Mouse (Mus musculus): ENCODE data around the gene Dcun1d2. TPM values are rescaled to one million over a fixed set of nuclear protein-coding genes. Genes with fewer than 3 reads are reported as not detected.
"Not testable (repeated sequence)": the region's sequence is repeated elsewhere in the genome, so short reads cannot be mapped to it uniquely, and the experiment has no call there.

Dcun1d2 gene
- 14.5 TPM in 2 replicates for polyA plus RNA-seq (2015; fragmentation: Nextera tagmentation; extraction: Ambion mirVana)

DNA sequence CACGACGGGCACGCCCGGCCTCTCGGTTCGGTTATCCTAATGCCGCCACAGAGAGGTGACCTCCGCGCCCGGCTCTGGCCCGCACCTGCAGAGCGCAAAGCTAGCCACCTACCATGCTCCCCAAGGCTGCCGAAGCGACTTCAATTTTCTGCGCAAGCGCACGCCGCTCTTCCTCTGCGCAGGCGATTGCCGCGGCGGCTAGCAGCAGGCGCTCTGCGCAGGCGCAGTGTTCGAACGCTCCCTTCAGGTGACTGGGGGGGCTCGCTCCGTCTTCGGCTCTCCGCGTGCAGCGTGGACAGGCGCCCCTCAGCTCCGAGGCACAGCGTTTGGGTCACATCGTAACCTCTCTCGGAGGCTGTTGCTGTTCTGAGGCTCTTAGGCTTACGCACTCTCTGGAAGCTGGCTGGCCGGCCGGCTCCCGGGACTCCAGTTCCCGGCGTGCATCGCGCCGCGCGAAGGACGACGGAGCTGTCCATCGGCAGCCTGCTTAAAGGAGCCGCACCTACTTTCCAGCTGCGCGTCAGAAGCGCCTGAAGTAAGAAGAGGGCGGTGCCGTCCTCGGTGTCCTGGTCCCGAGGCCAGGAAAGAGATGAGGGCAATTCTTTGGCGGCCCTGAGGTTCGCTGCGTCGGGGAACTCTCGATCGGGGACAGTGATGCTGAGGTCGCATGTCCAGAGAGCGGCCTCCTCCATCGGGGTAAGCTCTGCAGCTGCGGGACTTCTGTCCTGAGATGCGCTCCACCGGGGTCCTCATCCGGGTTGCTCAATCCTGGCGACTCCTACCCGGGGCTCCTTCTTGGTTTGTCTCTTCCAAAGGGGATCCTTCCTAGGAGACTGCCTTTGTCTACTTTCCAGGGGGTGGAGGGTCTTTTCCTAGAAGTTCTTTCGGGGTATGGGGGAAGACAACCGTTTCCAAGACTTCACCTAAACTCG, at the start of gene Dcun1d2, which contains the start of gene Tmco3:
Dcun1d2 (minus strand) TSS at position 440 of the 932 bp plus-strand sequence.
Tmco3 (plus strand) TSS at position 499 of the 932 bp plus-strand sequence.
- ATAC-seq (peak; percentile 90), DNase-seq (ENCODE audit: low spot score) (peak; percentile 98)
- Histone ChIP-seq H3K27ac (ENCODE audit: low read length) (peak within 1 kb of the TSS; percentile 95), H3K9me3 (ENCODE audit: low read length) (no peaks in the 10 kb centered on the region), H3K9ac (replicated peaks; ENCODE audit: low read depth) (peak within 1 kb of the TSS; percentile 46), H3K36me3 (ENCODE audit: insufficient read depth, low read length) (peaks cover 4% of the 10 kb centered on the region; the same call in 1 of the 2 replicates), H3K4me2 (replicated peaks; ENCODE audit: low read depth, low read length) (peak within 1 kb of the TSS; percentile 90), H3K27me3 (replicated peaks; ENCODE audit: insufficient read depth, low read length) (no peaks in the 10 kb centered on the region), H3K4me3 (ENCODE audit: low read depth, low read length) (peak within 1 kb of the TSS; percentile 62), H3K4me1 (ENCODE audit: insufficient read depth, low read depth, low read length) (peaks cover 5% of the 10 kb centered on the region; the same call in 1 of the 2 replicates)
- 2% methylated on average over 75 of the region's 79 CpGs for WGBS
- TF ChIP-seq CTCF (IDR thresholded peaks at IDR 0.05) = no peak
- TF ChIP-seq EP300 (IDR thresholded peaks at IDR 0.05) = no peak

DNA sequence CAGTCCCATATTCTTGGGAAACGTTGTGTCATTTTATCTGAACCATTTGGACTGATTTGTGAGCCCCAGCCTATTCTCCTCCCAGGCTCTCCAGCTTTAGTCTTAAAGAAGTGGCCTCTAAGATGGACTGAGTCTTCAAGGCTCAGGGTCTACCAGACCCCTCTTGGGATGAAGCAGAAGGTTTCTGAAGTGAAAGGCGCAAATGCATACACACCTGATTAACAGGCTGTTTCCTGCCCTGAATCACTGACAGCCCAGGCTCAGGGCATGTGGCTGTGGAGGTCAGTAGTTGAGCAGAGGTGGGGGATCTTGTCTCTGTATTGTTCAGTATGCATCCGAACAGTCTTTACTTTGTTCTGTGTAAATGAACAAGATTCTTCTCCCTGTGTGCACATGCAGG, 49.7 kb upstream of the Dcun1d2 start:
- H3K4me1 ChIP-seq (ENCODE audit: insufficient read depth, low read depth, low read length) = no peaks in the 10 kb centered on the region; the same call in 1 of the 2 replicates
- H3K4me3 ChIP-seq (ENCODE audit: low read depth, low read length) = no peak overlapping the region
- ATAC-seq = no peak
- no peak overlapping the region for H3K9ac ChIP-seq (replicated peaks; ENCODE audit: low read depth)
- 49% methylated on average over 3 of the region's 3 CpGs for WGBS
- no peak for DNase-seq (ENCODE audit: low spot score)
- H3K27ac ChIP-seq (ENCODE audit: low read length) = no peak overlapping the region
- H3K36me3 ChIP-seq (ENCODE audit: insufficient read depth, low read length) = no peaks in the 10 kb centered on the region
- no peaks in the 10 kb centered on the region for H3K9me3 ChIP-seq (ENCODE audit: low read length)
- H3K27me3 ChIP-seq (replicated peaks; ENCODE audit: insufficient read depth, low read length) = no peaks in the 10 kb centered on the region
- no peak for TF ChIP-seq EP300 (IDR thresholded peaks at IDR 0.05)
- TF ChIP-seq CTCF (IDR thresholded peaks at IDR 0.05) = no peak
- no peak overlapping the region; the same call in 1 of the 2 replicates for H3K4me2 ChIP-seq (replicated peaks; ENCODE audit: low read depth, low read length)

DNA sequence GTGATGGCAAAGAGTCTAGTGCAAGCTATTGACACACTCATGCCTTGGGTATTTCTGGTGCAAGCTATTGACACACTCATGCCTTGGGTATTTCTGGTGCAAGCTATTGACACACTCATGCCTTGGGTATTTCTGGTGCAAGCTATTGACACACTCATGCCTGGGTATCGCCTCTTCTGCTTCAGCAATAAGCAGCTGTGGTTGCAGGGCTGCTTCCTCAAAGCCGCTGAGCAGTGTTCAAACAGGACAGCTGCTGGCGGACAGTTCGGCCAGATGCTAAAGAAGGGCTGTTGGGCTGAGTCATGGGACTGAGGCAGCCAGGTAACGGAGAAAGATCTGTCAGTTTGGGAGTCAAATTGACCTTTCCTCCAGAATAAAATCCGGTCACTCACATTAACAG, 49.3 kb upstream of the Dcun1d2 start:
- H3K9me3 ChIP-seq (ENCODE audit: low read length); H3K9ac ChIP-seq (replicated peaks; ENCODE audit: low read depth); H3K27me3 ChIP-seq (replicated peaks; ENCODE audit: insufficient read depth, low read length); H3K4me1 ChIP-seq (ENCODE audit: insufficient read depth, low read depth, low read length); H3K4me2 ChIP-seq (replicated peaks; ENCODE audit: low read depth, low read length); ATAC-seq; H3K4me3 ChIP-seq (ENCODE audit: low read depth, low read length); H3K36me3 ChIP-seq (ENCODE audit: insufficient read depth, low read length); H3K27ac ChIP-seq (ENCODE audit: low read length): not testable (repeated sequence)
- 70% methylated on average over 6 of the region's 6 CpGs for WGBS
- peak; percentile 35 for DNase-seq (ENCODE audit: low spot score)

DNA sequence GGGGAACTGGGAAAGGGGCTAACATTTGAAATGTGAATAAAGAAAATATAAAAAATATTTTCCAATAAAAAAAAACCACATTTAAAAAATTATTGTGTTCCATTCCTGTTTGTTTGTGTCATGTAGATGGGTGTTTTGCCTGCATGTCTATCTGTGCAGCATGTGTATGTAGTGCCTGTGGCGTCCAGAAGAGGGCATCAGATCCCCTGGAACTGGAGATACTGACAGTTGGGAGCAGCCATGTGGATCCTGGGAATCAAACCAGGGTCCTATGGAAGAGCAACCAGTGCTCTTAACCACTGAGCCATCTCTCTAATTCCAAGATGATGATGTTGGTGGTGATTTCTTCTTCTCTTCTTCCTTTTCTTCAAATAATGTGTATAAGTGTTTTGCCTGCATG, 46.7 kb upstream of the Dcun1d2 start:
- no peak for DNase-seq (ENCODE audit: low spot score)
- Histone ChIP-seq H3K27ac (ENCODE audit: low read length) (no peak overlapping the region), H3K4me2 (replicated peaks; ENCODE audit: low read depth, low read length) (no peak overlapping the region), H3K9ac (replicated peaks; ENCODE audit: low read depth) (no peak overlapping the region), H3K36me3 (ENCODE audit: insufficient read depth, low read length) (no peaks in the 10 kb centered on the region), H3K27me3 (replicated peaks; ENCODE audit: insufficient read depth, low read length) (no peaks in the 10 kb centered on the region), H3K4me1 (ENCODE audit: insufficient read depth, low read depth, low read length) (no peaks in the 10 kb centered on the region; the same call in 1 of the 2 replicates), H3K4me3 (ENCODE audit: low read depth, low read length) (no peak overlapping the region), H3K9me3 (ENCODE audit: low read length) (no peaks in the 10 kb centered on the region)
- TF ChIP-seq CTCF (IDR thresholded peaks at IDR 0.05) = peak; percentile 38
- no peak for TF ChIP-seq EP300 (IDR thresholded peaks at IDR 0.05)
- no peak for ATAC-seq
- 38% methylated on average over 1 of the region's 1 CpGs for WGBS

DNA sequence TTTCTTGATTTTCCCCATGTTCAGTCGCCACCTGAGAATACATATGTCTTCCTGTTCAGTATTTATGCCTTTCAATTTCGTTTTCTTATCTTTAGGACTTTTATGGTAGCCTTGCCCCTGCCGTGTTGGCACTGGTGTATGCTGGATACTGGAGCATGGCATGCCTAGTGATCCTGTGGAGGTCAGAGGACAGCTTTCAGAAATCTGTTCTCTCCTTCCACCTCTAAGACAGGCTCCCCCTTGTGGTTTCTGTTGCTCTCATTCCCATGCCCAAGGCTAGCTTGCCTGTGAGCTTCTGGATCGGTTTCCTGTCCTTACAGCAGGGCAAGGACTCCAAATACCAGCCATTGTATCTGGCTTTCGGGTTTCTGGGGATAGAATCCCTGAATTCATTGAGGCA, 38.7 kb upstream of the Dcun1d2 start:
- 31% methylated on average over 5 of the region's 5 CpGs for WGBS
- no peaks in the 10 kb centered on the region for H3K9me3 ChIP-seq (ENCODE audit: low read length)
- H3K9ac ChIP-seq (replicated peaks; ENCODE audit: low read depth) = no peak overlapping the region
- no peak overlapping the region for H3K4me3 ChIP-seq (ENCODE audit: low read depth, low read length)
- no peak overlapping the region for H3K27ac ChIP-seq (ENCODE audit: low read length)
- peak; percentile 65 for TF ChIP-seq CTCF (IDR thresholded peaks at IDR 0.05)
- no peak for TF ChIP-seq EP300 (IDR thresholded peaks at IDR 0.05)
- no peaks in the 10 kb centered on the region for H3K27me3 ChIP-seq (replicated peaks; ENCODE audit: insufficient read depth, low read length)
- ATAC-seq = no peak
- no peaks in the 10 kb centered on the region for H3K36me3 ChIP-seq (ENCODE audit: insufficient read depth, low read length)
- H3K4me2 ChIP-seq (replicated peaks; ENCODE audit: low read depth, low read length) = no peak overlapping the region
- DNase-seq (ENCODE audit: low spot score) = peak; percentile 44
- H3K4me1 ChIP-seq (ENCODE audit: insufficient read depth, low read depth, low read length) = no peaks in the 10 kb centered on the region

DNA sequence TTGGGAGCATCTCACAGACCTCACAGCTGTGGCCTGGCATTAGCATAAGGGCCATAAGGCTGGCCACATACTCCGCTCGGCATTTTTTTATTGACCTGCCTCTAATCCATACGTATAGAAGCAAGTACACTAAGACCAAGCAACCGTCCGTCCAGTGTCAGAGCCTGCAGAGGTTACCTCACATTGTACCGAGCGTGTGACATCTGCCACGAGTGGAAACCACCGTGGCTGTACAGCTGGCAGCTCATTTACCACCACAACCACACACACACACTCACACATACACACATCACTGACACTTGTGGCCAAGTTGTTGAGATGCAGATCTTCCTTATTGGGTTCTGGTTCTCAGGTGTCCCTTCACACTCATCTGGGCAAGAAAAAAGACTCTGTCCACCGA, 28.7 kb upstream of the Dcun1d2 start:
- ATAC-seq (no peak), DNase-seq (ENCODE audit: low spot score) (no peak)
- no peaks in the 10 kb centered on the region for H3K36me3 ChIP-seq (ENCODE audit: insufficient read depth, low read length)
- WGBS = 89% methylated on average over 10 of the region's 10 CpGs
- no peaks in the 10 kb centered on the region for H3K9me3 ChIP-seq (ENCODE audit: low read length)
- H3K4me1 ChIP-seq (ENCODE audit: insufficient read depth, low read depth, low read length) = no peaks in the 10 kb centered on the region
- no peak overlapping the region for H3K27ac ChIP-seq (ENCODE audit: low read length)
- no peak overlapping the region for H3K4me3 ChIP-seq (ENCODE audit: low read depth, low read length)
- no peak for TF ChIP-seq EP300 (IDR thresholded peaks at IDR 0.05)
- no peak for TF ChIP-seq CTCF (IDR thresholded peaks at IDR 0.05)
- no peaks in the 10 kb centered on the region for H3K27me3 ChIP-seq (replicated peaks; ENCODE audit: insufficient read depth, low read length)
- no peak overlapping the region for H3K9ac ChIP-seq (replicated peaks; ENCODE audit: low read depth)
- no peak overlapping the region for H3K4me2 ChIP-seq (replicated peaks; ENCODE audit: low read depth, low read length)

Measured in lung, postnatal 0 days (tissue).